Mouse (Mus musculus): ENCODE measurements around the gene Pcsk2. TPM values are rescaled to one million over a fixed set of nuclear protein-coding genes. Genes with fewer than 3 reads are reported as not detected.

The Pcsk2 gene
- total RNA-seq, 1 experiment from 2014 or later = not detected

GRCm38 (mm10) chr2:143847291-143847690 is 301.3 kb downstream of the Pcsk2 start:
- ATAC-seq (replicated peaks in 1 of 2; ENCODE audit: insufficient read depth in 1 of 2, low FRiP score in 2 of 2, low TSS enrichment in 1 of 2, low read depth in 1 of 2, poor library complexity in 2 of 2, severe bottlenecking in 2 of 2) = no peak

- no peak for ATAC-seq (replicated peaks in 1 of 2; ENCODE audit: insufficient read depth in 1 of 2, low FRiP score in 2 of 2, low TSS enrichment in 1 of 2, low read depth in 1 of 2, poor library complexity in 2 of 2, severe bottlenecking in 2 of 2)
Measured at GRCm38 (mm10) chr2:143851354-143852221, 305.6 kb downstream of the Pcsk2 start.

GRCm38 (mm10) chr2:143852295-143853275 is 306.6 kb downstream of the Pcsk2 start:
- no peak for ATAC-seq (replicated peaks in 1 of 2; ENCODE audit: insufficient read depth in 1 of 2, low FRiP score in 2 of 2, low TSS enrichment in 1 of 2, low read depth in 1 of 2, poor library complexity in 2 of 2, severe bottlenecking in 2 of 2)

- ATAC-seq (replicated peaks in 1 of 2; ENCODE audit: insufficient read depth in 1 of 2, low FRiP score in 2 of 2, low TSS enrichment in 1 of 2, low read depth in 1 of 2, poor library complexity in 2 of 2, severe bottlenecking in 2 of 2) = no peak
Measured at GRCm38 (mm10) chr2:143853447-143853846, 307.5 kb downstream of the Pcsk2 start.

- no peak for ATAC-seq (replicated peaks in 1 of 2; ENCODE audit: insufficient read depth in 1 of 2, low FRiP score in 2 of 2, low TSS enrichment in 1 of 2, low read depth in 1 of 2, poor library complexity in 2 of 2, severe bottlenecking in 2 of 2)
Measured at GRCm38 (mm10) chr2:143859166-143859565, 313.2 kb downstream of the Pcsk2 start.

GRCm38 (mm10) chr2:143862484-143863231 is 316.7 kb downstream of the Pcsk2 start, which contains the start of gene Bfsp1:
TSS of gene Bfsp1 (minus strand) at chr2:143863173.
- ATAC-seq (replicated peaks in 1 of 2; ENCODE audit: insufficient read depth in 1 of 2, low FRiP score in 2 of 2, low TSS enrichment in 1 of 2, low read depth in 1 of 2, poor library complexity in 2 of 2, severe bottlenecking in 2 of 2) = peak; percentile 13 to 30; a peak in 2 of 4 replicates

- ATAC-seq (replicated peaks in 1 of 2; ENCODE audit: insufficient read depth in 1 of 2, low FRiP score in 2 of 2, low TSS enrichment in 1 of 2, low read depth in 1 of 2, poor library complexity in 2 of 2, severe bottlenecking in 2 of 2) = no peak
Measured at GRCm38 (mm10) chr2:143864600-143864999, 318.6 kb downstream of the Pcsk2 start.

Measured in hematopoietic stem cell, adult 5-6 weeks (primary cell).